Mouse (Mus musculus) adrenal gland, adult 2 months (tissue): ENCODE measurements at regions not wholly inside any gene's neighbourhood (a gene's known extent, or its start where the extent isn't known, plus 50 kb on each side); places are given as distances from the start of the nearest gene placed in this dataset.
"Not testable (repeated sequence)": the region's sequence is repeated elsewhere in the genome, so short reads cannot be mapped to it uniquely, and the experiment has no call there.

ENCODE experiments used
- DNase-seq: peaks from one replicate; pipeline ENCODE4 v3.0.0; 2021

DNA sequence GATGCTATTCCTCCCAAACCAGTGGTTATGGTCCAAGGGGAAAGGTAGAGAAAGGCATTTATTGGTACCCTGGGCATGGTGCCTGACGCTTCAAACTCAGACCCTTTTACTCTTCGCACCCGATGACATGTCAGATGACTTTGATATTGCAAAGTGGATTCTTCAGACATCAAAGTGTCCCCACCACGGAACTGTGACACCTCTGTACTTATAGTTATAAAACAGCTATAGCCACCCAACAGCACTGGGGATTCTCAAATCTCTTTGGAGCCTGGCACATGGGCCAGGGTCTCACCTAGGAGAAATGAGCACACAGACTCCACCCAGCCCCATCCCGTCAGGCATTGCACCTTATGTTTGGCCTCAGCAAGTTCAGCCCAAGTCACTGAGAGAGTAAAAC is 329.3 kb upstream of the 3110018I06Rik start:
- DNase-seq: no peak

DNA sequence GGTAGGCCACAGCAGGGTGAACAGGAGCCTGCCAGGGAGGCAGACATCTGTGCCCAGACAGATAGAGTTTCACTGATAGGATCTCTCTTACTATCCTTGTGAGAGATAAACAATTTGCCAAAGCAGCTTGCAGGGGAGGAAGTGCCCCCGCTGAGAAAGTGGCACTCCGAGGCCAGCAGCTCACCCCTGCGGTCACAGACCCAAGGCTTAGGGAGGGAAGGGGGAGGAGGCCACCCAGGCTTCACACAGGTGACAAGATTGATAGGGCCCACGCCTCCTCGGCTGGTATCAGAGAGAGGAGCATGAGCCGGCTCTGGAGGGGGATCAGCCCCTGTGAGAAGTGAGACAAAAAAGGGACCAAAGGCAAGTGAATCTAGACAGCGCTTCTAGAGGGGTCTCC is 328.3 kb upstream of the 3110018I06Rik start:
- no peak for DNase-seq

DNA sequence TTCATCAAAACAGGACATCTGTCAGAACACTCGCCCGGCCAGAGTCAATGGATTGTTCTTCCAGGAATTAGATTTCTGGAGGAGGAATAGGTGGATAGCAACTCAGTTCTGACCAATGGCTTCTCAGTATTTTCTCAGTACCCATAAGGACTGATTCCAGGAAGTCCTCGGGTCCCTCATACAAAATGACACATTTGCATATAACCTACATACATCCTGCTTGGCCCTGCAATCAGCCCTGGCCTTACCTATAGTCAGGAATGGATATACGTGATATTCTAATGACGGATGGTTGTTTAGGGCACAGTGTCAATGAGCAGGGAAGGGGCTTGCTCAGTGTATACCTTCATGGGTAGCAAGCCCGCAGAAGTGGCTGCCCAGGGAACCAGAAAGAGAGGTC is 327.8 kb upstream of the 3110018I06Rik start:
- DNase-seq: no peak

DNA sequence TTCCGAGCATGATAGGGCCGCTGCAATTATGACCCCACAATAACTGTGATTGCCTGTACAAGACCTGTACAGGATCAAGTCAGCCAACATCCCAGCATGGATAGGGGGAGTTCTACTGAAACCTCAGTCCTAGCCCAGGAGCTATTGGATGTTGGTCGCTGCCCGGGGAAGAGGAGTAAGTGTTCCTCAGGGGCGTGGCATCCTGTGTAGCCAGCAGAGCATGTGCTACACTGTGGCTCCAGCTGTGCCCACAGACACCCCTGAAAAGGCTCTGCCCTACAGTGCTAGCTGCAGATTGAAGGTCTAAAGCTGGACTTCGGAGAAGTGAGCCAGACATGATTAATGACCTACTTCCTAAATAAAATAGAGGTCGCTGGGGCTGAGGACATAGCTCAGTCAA is 317.5 kb upstream of the 3110018I06Rik start:
- no peak for DNase-seq

DNA sequence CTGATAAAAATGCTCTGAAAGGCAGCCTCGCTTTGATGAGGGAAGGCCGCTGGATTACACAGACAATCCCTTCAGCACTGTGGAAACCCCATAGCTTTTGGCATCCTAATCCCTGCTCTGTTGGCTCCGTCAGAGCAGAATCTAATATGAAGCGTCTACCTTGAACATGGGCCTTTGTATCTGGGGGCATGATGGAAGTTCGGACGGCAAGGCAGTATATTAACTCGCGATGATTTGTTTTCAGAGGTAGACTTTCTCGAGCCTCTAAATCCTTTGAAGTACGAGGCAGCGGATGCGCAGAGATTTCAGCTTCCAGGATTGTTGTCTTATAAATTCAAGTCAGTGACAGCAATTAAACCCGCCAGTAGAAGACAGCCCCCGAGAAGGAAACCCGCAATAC is 316.8 kb upstream of the 3110018I06Rik start:
- DNase-seq: no peak

DNA sequence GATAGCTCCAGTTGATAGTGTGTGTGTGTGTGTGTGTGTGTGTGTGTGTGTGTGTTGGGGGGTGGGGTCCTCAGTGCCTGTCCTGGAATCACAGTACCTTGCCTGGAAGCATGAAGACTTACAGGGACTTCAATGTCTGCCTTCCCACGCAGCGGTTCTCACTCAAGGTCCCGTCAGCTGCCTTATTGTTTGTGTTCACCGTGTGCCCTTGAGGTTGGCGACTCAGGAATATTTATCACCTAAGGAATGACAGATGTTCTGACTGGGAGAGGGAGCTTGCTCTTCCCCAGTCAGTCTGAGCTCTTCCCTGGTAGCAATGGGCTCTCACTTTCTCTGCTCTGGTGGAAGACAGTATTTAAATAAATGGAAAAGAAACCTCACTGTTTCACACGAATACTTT is 309.8 kb upstream of the 3110018I06Rik start:
- DNase-seq: peak; percentile 62

DNA sequence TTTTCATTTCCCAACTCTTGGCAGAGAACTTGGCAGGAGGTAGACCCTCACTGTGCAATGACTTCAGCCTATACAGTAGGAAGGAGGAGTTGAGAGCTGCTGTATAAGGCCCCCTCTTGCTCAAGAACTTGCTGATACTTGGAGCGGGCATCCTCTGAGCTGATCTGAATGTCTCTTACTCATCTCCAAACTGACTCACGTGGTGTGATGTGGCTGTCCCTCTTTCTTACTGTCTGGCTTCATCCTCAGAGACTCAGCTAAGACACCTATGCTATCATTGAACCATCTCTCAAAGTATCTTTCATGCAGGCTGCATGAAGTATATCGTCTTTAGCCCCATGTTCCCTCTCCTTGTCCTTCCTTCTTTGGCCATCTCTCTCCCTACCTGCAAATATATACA is 307.9 kb upstream of the 3110018I06Rik start:
- DNase-seq: no peak

DNA sequence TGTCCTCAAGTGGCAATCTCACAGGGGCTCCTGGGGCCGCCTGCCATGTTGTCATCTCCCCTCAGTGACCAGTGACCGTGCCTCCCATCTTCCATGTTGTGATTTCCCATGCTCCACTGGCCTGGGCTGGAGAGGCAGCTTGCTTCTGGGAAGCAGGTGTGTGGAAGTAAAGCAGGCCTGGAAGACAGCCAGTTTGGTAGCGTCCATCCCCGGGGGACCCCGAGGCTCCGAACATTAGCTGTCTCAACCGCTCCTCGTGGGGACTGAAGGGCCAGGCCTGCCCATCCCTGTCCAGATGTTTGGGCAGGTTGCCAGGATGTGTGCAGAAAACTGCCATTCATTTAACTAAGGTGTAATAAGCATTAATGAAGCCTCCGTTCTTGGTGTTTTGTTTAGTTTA is 307.1 kb upstream of the 3110018I06Rik start:
- DNase-seq: no peak

DNA sequence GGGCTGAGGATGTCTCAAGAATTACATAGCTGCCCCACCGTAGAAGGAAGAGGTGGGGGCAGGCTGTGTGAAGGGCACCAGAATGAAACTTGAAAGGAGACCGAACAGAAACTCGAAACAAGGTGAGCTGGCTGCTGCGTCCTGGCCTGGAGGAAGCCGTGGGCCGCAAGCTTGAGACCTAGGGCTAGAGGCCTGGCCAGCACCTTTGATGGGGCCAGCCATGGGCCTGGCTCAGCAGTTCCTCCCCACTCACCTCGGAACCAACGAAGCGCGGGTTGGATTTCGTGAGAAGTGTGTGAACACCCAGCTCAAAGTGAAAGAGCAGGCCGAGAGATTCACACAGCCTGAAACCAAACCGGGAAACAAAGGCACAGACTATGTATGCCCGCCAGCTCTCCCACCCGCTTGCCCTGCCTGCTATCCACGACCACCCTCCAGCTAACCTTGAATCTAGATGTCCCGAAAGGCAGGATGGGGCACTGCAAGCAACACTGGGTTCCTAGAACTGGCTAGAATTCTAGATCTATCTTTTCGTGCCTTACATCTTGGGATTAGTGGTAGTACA is 306.3 kb upstream of the 3110018I06Rik start:
- no peak for DNase-seq

DNA sequence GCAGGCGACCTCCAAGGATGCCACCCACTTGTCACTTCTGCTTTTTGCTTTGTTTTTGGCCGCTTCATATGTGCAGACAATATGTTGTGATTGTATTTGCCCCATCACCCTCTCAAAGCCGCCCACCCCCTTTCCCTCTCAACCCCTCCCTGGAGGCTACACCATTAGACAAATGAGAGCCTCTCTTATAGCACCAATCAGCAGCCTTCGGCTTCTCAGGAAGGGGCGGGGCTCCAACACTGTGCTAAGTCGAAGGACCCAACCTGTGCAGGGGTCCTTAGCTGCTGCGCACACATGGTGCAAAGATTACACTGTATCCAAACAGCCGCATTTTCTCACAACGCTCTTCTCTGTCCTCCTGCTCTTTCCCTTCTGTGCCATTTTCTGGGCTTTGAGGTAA is 305.1 kb upstream of the 3110018I06Rik start:
- DNase-seq: no peak

DNA sequence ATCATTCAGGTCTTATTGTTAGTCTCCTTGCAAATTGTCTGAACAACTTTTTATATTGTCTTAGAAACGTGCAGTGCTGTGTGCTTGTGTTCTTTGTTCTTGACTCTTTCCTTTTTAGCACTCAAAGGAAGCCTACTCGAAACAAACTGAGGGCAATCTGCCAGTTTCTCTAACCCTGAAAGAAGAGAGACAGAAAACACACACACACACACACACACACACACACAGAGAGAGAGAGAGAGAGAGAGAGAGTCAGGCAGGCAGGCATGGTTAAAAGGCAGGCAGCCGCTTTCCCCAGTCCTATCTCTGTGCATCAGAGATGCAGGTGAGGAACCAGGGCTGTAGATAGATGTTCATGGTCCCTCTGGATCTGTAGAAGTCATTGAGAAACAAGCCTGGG is 304.0 kb upstream of the 3110018I06Rik start:
- no peak for DNase-seq

DNA sequence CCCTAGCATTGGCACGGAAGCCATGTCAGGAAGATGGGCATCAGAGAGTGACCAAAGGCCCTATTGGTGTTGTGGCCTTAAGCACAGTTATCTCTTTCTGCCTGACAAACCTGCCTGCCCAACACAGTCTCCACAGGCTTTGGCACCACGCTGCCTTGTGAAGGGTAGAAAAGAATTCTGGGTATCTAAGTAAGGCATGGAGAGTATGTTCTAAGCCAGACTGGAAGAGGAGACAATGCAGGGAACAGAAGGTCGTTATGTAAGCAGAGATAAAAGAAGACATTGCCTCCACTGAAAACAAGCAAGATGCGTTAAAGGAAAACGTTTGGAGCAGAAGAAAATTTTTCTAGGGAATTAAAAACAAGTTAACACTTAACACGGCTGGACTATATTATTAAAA is 302.1 kb upstream of the 3110018I06Rik start:
- no peak for DNase-seq

DNA sequence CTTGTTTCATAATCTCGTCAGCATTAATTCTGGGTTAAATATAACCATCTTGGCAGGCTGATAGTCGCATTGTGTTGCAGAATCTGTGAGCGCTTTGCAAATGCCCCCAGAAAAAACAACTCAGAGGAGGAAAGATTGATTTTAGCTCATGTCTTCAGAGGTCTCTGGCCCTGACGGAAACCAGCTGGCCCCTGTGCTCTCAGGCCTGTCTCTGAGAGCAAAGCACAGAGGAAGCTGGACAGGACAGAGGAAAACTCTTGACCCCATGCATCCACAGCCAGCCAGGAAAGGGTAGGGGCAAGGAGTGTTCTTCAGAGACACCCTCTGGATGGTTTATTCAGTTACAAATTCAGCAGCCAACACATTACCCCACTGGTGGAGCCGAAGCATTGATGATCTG is 300.4 kb upstream of the 3110018I06Rik start:
- no peak for DNase-seq

DNA sequence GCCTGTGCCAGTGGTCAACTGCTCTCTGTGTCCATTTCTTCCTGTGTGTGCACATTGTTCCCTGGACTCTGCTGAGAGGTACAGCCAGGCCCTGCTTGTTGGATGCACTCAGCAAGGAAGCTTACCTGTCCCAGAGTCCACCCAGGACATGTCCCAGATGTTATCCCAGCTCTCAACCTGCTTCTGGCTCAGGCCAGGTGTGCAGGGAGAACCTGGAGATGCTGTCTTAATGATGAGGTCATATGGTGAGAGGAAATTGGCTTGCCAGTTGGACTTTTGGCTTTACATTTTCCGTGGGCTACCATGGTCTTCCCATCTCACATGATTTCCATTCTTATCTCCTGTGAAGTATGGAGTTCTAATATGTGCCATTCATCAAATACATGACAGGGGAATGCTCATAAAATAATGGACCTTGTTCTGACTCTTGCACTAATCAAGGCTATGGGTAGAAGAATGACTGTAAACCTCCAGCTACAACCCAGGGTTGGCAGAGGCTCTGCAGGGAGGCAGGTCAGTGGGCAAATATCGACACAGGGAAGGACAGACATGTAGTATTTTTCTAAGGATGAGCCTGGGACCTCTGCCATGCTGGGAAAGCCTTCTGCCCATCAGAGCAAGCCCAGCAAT is 289.9 kb upstream of the 3110018I06Rik start:
- DNase-seq: no peak

DNA sequence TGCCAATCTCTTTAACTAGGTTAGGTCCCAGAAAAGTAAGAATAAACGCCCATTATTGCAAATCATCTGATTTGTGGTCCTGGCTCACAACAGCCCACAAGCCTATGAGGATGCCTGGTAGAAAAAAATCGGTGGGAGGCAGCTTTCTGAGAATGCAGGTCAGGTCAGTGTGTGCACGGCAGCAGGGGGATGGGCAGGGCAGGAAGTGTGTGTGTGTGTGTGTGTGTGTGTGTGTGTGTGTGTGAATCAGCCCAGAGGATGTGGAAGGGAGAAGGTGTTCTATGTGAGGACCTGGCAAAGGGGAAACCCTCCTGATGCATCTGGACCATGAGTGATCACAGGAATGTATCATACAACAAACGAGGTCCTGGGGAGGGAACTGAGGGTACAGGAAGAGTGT is 287.5 kb upstream of the 3110018I06Rik start:
- DNase-seq: no peak

DNA sequence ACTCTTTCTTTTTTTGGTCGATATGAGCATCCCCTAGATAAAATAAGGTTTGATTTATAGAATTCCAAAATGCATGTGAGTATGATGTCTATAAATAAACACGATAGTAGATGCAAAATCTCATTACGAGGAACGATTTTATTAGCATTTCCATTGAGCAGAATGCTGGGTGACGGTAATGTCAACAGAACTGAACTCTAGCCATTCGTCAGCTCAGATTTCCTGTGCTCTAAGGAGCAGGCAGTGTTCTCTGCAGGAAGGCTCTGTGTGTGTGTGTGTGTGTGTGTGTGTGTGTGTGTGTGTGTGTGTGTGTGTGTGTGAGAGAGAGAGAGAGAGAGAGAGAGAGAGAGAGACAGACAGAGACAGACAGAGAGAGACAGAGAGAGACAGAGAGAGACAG is 279.6 kb upstream of the 3110018I06Rik start:
- not testable (repeated sequence) for DNase-seq

DNA sequence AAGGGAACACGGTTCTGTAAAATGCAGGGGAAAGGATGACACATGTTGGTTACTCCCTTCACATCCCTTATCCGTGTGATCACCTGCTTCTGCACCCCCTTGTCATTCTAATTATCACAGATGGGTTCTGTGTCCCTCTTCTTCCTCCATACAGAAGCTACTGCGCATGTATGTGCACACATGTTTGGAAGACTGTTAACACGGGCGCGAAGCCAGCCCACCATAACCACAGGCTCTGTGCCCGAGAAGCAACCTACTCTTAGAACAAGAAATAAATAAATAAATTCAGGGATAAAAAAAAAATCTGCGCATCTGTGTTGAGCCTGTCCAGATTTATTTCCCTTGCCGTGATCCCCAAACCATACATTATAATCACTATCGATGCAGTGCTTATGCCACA is 275.6 kb upstream of the 3110018I06Rik start:
- no peak for DNase-seq

DNA sequence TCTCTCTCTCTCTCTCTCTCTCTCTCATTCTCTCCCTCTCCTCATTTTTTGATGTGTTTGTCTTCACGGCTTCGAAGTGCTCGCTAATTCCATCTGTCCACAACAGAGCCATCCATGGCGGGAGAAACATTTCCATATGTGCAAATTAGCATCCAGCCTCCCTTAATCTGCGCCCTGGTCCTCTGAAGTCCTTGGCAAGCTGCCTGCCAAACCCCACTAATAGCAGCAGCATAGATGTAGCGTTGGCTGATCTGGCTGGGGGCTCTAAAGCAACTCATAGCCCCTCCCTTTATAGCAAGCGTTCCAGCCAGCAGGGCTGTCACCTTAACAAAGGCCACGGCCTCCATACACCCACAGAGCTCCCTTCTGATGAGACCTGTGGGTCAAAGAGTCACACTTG is 272.3 kb upstream of the 3110018I06Rik start:
- no peak for DNase-seq

DNA sequence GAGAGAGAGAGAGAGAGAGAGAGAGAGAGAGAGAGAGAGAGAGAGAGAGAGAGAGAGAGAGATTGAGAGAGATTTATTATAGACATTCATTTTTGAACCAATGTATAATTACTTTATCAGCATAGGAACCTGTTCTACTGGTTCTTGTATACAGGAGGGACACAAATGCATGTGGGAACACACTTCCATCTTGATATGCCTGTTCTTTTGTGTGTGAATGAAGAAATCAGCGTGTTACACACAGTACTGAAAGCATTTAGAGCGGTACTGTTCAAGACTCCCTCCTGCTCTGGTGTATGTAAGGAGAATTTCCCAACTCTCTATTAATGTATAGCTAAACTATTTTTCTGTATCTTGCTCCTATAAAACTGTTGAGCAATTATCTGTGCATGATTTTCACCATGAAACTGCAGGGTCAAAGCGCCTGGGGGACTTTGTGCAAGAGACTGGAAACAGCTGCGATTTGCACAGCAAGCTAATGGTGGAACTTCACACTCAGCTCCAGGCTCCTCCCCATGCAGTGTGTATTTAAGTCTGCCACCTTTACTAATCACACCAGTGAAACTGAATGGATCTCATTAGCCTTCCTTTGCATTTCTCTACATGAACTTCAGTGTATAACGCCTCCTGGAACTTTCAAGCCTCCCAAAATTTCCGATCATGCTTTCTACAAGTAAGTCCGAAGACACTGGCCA is 267.0 kb upstream of the 3110018I06Rik start:
- no peak for DNase-seq

DNA sequence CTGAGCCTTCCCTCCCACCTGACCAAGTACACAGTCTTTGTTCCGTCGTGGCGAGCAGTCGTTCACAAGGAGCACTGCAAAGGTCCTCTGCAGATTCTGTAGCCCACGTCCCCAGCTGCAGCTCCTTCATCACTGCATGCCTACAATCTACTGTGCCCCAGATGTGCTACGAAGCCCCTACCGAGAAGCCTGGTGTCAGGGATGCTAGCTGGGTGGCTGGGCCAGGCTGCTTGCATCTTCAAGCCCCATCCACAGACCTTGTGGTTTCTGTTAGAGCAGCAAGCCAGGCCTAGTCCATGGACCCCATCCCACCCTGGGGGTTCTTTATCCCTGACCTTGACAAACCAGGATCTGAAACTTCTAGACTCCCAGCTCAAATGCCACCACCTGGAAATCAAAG is 266.3 kb upstream of the 3110018I06Rik start:
- DNase-seq: no peak

DNA sequence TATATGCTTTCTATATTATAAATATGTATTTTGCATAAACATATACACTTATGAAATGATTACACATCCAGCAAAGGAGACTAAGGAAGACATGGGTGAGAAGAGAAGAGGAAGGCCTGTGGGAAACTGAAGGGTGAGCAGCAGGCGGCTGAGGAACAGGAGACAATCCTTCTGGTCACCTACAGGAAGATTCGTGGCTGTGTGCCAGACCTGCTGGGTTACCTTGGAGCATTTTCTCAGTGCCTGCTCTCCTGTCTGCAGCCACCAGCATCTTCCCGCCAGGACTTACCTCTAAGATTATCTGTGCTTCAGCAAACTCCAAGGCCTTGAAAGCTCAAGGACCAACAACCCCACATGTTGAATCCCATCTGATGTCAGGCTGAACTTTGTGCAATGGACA is 258.3 kb upstream of the 3110018I06Rik start:
- DNase-seq: no peak

DNA sequence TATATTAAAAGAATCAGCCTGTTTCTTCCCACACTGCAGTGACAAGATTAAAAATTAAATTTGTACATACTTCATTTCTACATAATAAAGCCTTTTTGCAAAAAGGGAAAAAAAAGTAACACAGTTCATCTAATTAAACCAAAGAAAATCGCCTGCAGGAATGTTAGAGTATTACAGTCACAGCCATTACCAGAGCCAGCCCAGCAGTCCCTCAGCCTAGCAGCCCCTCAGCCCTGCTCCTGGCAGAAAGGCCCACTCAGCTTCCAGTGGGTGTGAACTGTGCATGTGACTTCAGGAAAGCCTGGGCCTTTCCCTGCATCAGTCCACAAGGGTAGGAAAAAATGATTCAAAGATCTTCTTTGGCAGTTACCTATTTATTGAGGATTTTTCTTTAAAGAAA is 256.8 kb upstream of the 3110018I06Rik start:
- no peak for DNase-seq

DNA sequence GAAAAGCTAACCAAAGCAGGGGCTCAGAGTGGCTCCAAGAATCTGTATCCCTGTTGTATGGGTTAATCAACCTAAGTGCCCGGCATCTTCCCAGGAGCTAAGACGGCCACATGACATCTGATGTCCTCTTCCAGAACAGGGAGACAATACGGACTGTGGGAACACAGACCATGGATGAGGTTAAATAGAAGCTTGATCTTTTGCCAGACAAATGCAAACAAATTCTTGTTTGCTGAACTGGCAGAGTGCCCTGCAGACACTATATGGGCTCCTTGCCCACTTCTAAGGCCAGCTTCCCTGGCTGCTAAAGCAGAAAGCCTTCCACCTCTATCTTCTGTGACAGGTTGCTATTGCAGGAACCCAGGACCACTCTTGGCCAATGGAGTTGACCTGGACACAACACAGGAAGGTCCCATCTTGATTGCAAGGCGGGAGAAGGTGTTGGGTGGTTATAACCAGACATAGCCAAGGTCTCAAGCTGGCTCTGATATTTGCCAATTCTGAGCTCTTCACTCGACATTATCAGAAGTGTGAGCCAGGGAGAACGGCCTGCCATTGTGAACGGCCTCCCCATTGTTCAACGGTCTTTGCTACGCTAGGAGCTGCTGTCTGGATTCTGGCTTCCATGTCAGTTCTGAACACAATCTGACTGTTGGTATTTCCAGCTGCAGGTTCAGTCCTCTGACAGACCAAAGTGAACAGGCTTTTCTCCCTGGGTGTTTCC is 237.5 kb upstream of the 3110018I06Rik start:
- no peak for DNase-seq
